ENCODE assay signal across 15 mouse cellular contexts in genomic region chr11:83606396-83606795, GRCm38 (mm10).
"Had no signal": no experiment of that assay in that cellular context is flagged by ENCODE, and none has a peak within 500 bp of the region (broad histone marks: within the 10 kb centered on the region; RNA-seq: fewer than 3 reads in every experiment).

No protein-coding gene starts in this region.

- DNase-seq: lung, adult 18-20 months; lung, embryonic 14.5 days; lung, postnatal 10 days; lung, postnatal 4 days; right cerebral cortex, postnatal 14 days; thymus, adult 2 months; thymus, postnatal 25 days; thymus, postnatal 4 days had no signal

- H3K27ac ChIP-seq: midbrain, embryonic 13.5 days; midbrain, embryonic 15.5 days; neural tube, embryonic 12.5 days; stomach, embryonic 15.5 days; stomach, postnatal 0 days had no signal

- H3K4me3 ChIP-seq: megakaryocyte, embryonic 14.5 days; midbrain, embryonic 13.5 days; midbrain, embryonic 15.5 days; myocyte; neural tube, embryonic 12.5 days; stomach, embryonic 15.5 days had no signal
